Mouse (Mus musculus) hindbrain, postnatal 0 days (tissue): ENCODE results near the gene Arid1b. TPM values are rescaled to one million over a fixed set of nuclear protein-coding genes. Genes with fewer than 3 reads are reported as not detected.
A peak's percentile ranks its signal among the peaks of the same experiment; 100 is the strongest.

Source experiments
- ATAC-seq: fragments of 200-750 bp; cut with Nextera tagmentation; 2 replicates; pipeline ENCODE4 v1.8.0; 2017; ENCODE audit warnings: mild to moderate bottlenecking, moderate TSS enrichment, moderate library complexity
- DNase-seq: peaks from one replicate; pipeline ENCODE4 v3.0.0-alpha.2; 2015; ENCODE audit warnings: low spot score
- H3K27ac ChIP-seq: fragments of 300-500 bp; sonication (generic); 2 replicates; pipeline ENCODE4 v1.5.1; 2014; ENCODE audit warnings: mild to moderate bottlenecking
- H3K27me3 ChIP-seq: fragments of 300-500 bp; sonication (generic); 2 replicates; pipeline ENCODE4 v1.6.1; 2014; ENCODE audit warnings: low read length, mixed read lengths; ENCODE audit not compliant: insufficient read depth
- H3K36me3 ChIP-seq: fragments of 300-500 bp; sonication (generic); 2 replicates; pipeline ENCODE4 v1.6.1; 2014; ENCODE audit warnings: low read length, mixed read lengths; ENCODE audit not compliant: insufficient read depth
- H3K4me1 ChIP-seq: fragments of 300-500 bp; sonication (generic); 2 replicates; pipeline ENCODE4 v1.6.1; 2014; ENCODE audit warnings: antibody characterized with exemption, low read length, mixed read lengths; ENCODE audit not compliant: insufficient read depth
- H3K4me2 ChIP-seq: fragments of 300-500 bp; sonication (generic); 2 replicates; pipeline ENCODE4 v1.6.1; 2014; ENCODE audit warnings: low read depth, mild to moderate bottlenecking, low read length, moderate library complexity, mixed read lengths
- H3K4me3 ChIP-seq: fragments of 300-500 bp; sonication (generic); 2 replicates; pipeline ENCODE4 v1.5.1; 2014; ENCODE audit warnings: low read length
- H3K9ac ChIP-seq: fragments of 300-500 bp; sonication (generic); replicated peaks from 2 replicates; pipeline ENCODE4 v1.6.1; 2014; ENCODE audit warnings: mild to moderate bottlenecking, low read length, moderate library complexity, mixed read lengths
- H3K9me3 ChIP-seq: fragments of 300-500 bp; sonication (generic); 2 replicates; pipeline ENCODE4 v1.6.1; 2016; ENCODE audit warnings: low read length, mixed read lengths
- CTCF ChIP-seq: IDR thresholded peaks from 2 replicates; pipeline ENCODE4 v1.5.1; 2016; ENCODE audit warnings: antibody characterized with exemption, control low read depth, low read depth
- WGBS: fragments of 180-500 bp; shearing (Covaris S2); extraction: QIAGEN DNeasy Blood & Tissue Kit; methylation state at CpG from one replicate; pipeline ENCODE4 v1.1.7; 2014; 5-methylcytosine and 5-hydroxymethylcytosine counted together
- polyA plus RNA-seq: library from polyadenylated mRNA; unstranded; fragments of >200 nt; fragmentation: Nextera tagmentation; extraction: Ambion mirVana; gene quantifications from 2 replicates; pipeline ENCODE4 v1.2.1, GENCODE M21; 2015
- total RNA-seq: library from RNA; depleted of rRNA; stranded (reverse); fragments of >200 nt; gene quantifications from 2 replicates; pipeline ENCODE4 v1.2.3, GENCODE M21; 2014

Arid1b gene
- total and polyA plus RNA-seq, 2 experiments from 2014 or later = 10.5 to 62.5 TPM

- DNase-seq = no peak
- Histone ChIP-seq H3K4me3 (no peak overlapping the region), H3K36me3 (no peaks in the 10 kb centered on the region), H3K9me3 (no peaks in the 10 kb centered on the region), H3K4me2 (no peak overlapping the region), H3K27ac (no peak overlapping the region), H3K9ac (no peak overlapping the region), H3K27me3 (no peaks in the 10 kb centered on the region), H3K4me1 (no peaks in the 10 kb centered on the region)
- WGBS = 31% methylated on average over 7 of the region's 7 CpGs
- no peak for ATAC-seq
- TF ChIP-seq CTCF = no peak
These were observed 383.8 kb downstream of the Arid1b start for GRCm38 (mm10) chr17:5377930-5378310.

- no peak for TF ChIP-seq CTCF
- Histone ChIP-seq H3K9ac (no peak overlapping the region), H3K4me3 (no peak overlapping the region), H3K4me2 (no peak overlapping the region), H3K9me3 (no peaks in the 10 kb centered on the region), H3K27ac (no peak overlapping the region), H3K27me3 (no peaks in the 10 kb centered on the region), H3K4me1 (no peaks in the 10 kb centered on the region), H3K36me3 (no peaks in the 10 kb centered on the region)
- DNase-seq (no peak), ATAC-seq (no peak)
- WGBS = 95% methylated on average over 1 of the region's 1 CpGs
These were observed 391.6 kb downstream of the Arid1b start for GRCm38 (mm10) chr17:5385694-5386093.

GRCm38 (mm10) chr17:5386885-5387545, 392.9 kb downstream of the Arid1b start:
- no peaks in the 10 kb centered on the region for H3K36me3 ChIP-seq
- TF ChIP-seq CTCF = no peak
- no peak overlapping the region for H3K4me2 ChIP-seq
- H3K27me3 ChIP-seq = no peaks in the 10 kb centered on the region
- no peak overlapping the region for H3K27ac ChIP-seq
- peak; percentile 28 for DNase-seq
- no peak overlapping the region for H3K4me3 ChIP-seq
- WGBS = 59% methylated on average over 12 of the region's 12 CpGs
- no peak for ATAC-seq
- H3K9ac ChIP-seq = no peak overlapping the region
- H3K4me1 ChIP-seq = no peaks in the 10 kb centered on the region
- H3K9me3 ChIP-seq = no peaks in the 10 kb centered on the region

GRCm38 (mm10) chr17:5388351-5388750, 394.2 kb downstream of the Arid1b start:
- Histone ChIP-seq H3K4me2 (no peak overlapping the region), H3K27ac (no peak overlapping the region), H3K9ac (no peak overlapping the region), H3K9me3 (no peaks in the 10 kb centered on the region), H3K27me3 (no peaks in the 10 kb centered on the region), H3K4me3 (no peak overlapping the region), H3K4me1 (no peaks in the 10 kb centered on the region), H3K36me3 (no peaks in the 10 kb centered on the region)
- ATAC-seq = no peak
- no peak for DNase-seq
- WGBS = 79% methylated on average over 3 of the region's 3 CpGs
- no peak for TF ChIP-seq CTCF

GRCm38 (mm10) chr17:5390682-5391081, 396.6 kb downstream of the Arid1b start:
- no peaks in the 10 kb centered on the region for H3K27me3 ChIP-seq
- H3K9ac ChIP-seq = no peak overlapping the region
- no peaks in the 10 kb centered on the region for H3K4me1 ChIP-seq
- H3K9me3 ChIP-seq = no peaks in the 10 kb centered on the region
- DNase-seq (peak; percentile 49), ATAC-seq (0 out of 2 replicates have a peak, but pooled peaks have one; percentile 18)
- no peaks in the 10 kb centered on the region for H3K36me3 ChIP-seq
- WGBS = 50% methylated on average over 10 of the region's 10 CpGs
- no peak overlapping the region for H3K4me2 ChIP-seq
- TF ChIP-seq CTCF = no peak
- no peak overlapping the region for H3K4me3 ChIP-seq
- H3K27ac ChIP-seq = 0 out of 2 replicates have a peak overlapping the region, but pooled peaks have one; percentile 36

- no peak overlapping the region for H3K4me3 ChIP-seq
- H3K36me3 ChIP-seq = no peaks in the 10 kb centered on the region
- ATAC-seq (no peak), DNase-seq (no peak)
- no peaks in the 10 kb centered on the region for H3K9me3 ChIP-seq
- 0 out of 2 replicates have a peak, but pooled peaks cover 6% of the 10 kb centered on the region for H3K4me1 ChIP-seq
- H3K27me3 ChIP-seq = no peaks in the 10 kb centered on the region
- H3K27ac ChIP-seq = no peak overlapping the region
- H3K9ac ChIP-seq = no peak overlapping the region
- no peak for TF ChIP-seq CTCF
- 89% methylated on average over 16 of the region's 16 CpGs for WGBS
- H3K4me2 ChIP-seq = no peak overlapping the region
These were observed 401.5 kb downstream of the Arid1b start for GRCm38 (mm10) chr17:5395454-5396205.

GRCm38 (mm10) chr17:5396213-5396612, 402.1 kb downstream of the Arid1b start:
- H3K4me1 ChIP-seq = 0 out of 2 replicates have a peak, but pooled peaks cover 6% of the 10 kb centered on the region
- H3K9me3 ChIP-seq = no peaks in the 10 kb centered on the region
- no peak overlapping the region for H3K27ac ChIP-seq
- H3K9ac ChIP-seq = no peak overlapping the region
- no peak for TF ChIP-seq CTCF
- ATAC-seq (no peak), DNase-seq (no peak)
- no peak overlapping the region for H3K4me3 ChIP-seq
- 75% methylated on average over 5 of the region's 5 CpGs for WGBS
- H3K27me3 ChIP-seq = no peaks in the 10 kb centered on the region
- H3K4me2 ChIP-seq = no peak overlapping the region
- no peaks in the 10 kb centered on the region for H3K36me3 ChIP-seq
